Mouse (Mus musculus) liver, adult (tissue): ENCODE measurements around the gene Wdr66.

Source experiments
- GATA4 ChIP-seq: IDR thresholded peaks from 2 replicates; pipeline ENCODE4 v1.6.1; 2014; ENCODE audit warnings: mild to moderate bottlenecking, low read length; ENCODE audit not compliant: insufficient replicate concordance

Gene Wdr66

GRCm38 (mm10) chr5:123327686-123328085 is 75.8 kb downstream of the Wdr66 start:
- no peak for TF ChIP-seq GATA4

GRCm38 (mm10) chr5:123333566-123333965 is 81.7 kb downstream of the Wdr66 start:
- no peak for TF ChIP-seq GATA4

- no peak for TF ChIP-seq GATA4
Measured at GRCm38 (mm10) chr5:123336205-123336961, 84.5 kb downstream of the Wdr66 start.

GRCm38 (mm10) chr5:123338463-123338862 is 86.6 kb downstream of the Wdr66 start:
- TF ChIP-seq GATA4, result no peak

- peak; percentile 22; the same call in 1 of the 2 replicates for TF ChIP-seq GATA4
Measured at GRCm38 (mm10) chr5:123343707-123344627, 92.1 kb downstream of the Wdr66 start, which contains the start of gene Bcl7a. Bcl7a (plus strand) TSS chr5:123343834.

- TF ChIP-seq GATA4, result no peak
Measured at GRCm38 (mm10) chr5:123344628-123344962, 92.7 kb downstream of the Wdr66 start.

GRCm38 (mm10) chr5:123344963-123345852 is 93.3 kb downstream of the Wdr66 start:
- no peak for TF ChIP-seq GATA4

- no peak for TF ChIP-seq GATA4
Measured at GRCm38 (mm10) chr5:123345853-123346654, 94.2 kb downstream of the Wdr66 start.

- TF ChIP-seq GATA4, result no peak
Measured at GRCm38 (mm10) chr5:123346701-123347270, 94.9 kb downstream of the Wdr66 start.

- no peak for TF ChIP-seq GATA4
Measured at GRCm38 (mm10) chr5:123347985-123348384, 96.1 kb downstream of the Wdr66 start.

- no peak for TF ChIP-seq GATA4
Measured at GRCm38 (mm10) chr5:123350386-123350785, 98.5 kb downstream of the Wdr66 start.

- TF ChIP-seq GATA4, result no peak
Measured at GRCm38 (mm10) chr5:123355918-123356317, 104.0 kb downstream of the Wdr66 start.

GRCm38 (mm10) chr5:123357253-123357652 is 105.4 kb downstream of the Wdr66 start:
- no peak for TF ChIP-seq GATA4

GRCm38 (mm10) chr5:123359431-123359830 is 107.5 kb downstream of the Wdr66 start:
- TF ChIP-seq GATA4, result no peak
